ENCODE assay signal across 8 mouse cellular contexts in genomic region chr3:152401964-152402670, GRCm38 (mm10). TPM values are rescaled to one million over a fixed set of nuclear protein-coding genes. Genes with fewer than 3 reads are reported as not detected.
DNase-seq lines count a peak whose midpoint lies in the region; ATAC-seq and TF ChIP-seq lines count a peak whose summit lies in the region.

No protein-coding gene starts in this region.

- 56% methylated on average over 7 of the region's 7 CpGs for WGBS in kidney, embryonic 16.5 days
- 83% methylated on average over 7 of the region's 7 CpGs for WGBS in hindbrain, embryonic 16.5 days

- 0 out of 2 replicates have a peak overlapping the region, but pooled peaks have one; percentile 4 for H3K4me2 ChIP-seq in kidney, embryonic 16.5 days (replicated peaks; ENCODE audit: low read depth, low read length)
- H3K4me2 ChIP-seq in myocyte (ENCODE audit: low read depth): peak overlapping the region; percentile 70
- no peak overlapping the region for H3K4me2 ChIP-seq in hindbrain, embryonic 16.5 days (ENCODE audit: low read length)

- H3K9me3 ChIP-seq in kidney, embryonic 16.5 days (ENCODE audit: low read length): no peaks in the 10 kb centered on the region
- H3K9me3 ChIP-seq in hindbrain, embryonic 16.5 days (ENCODE audit: control insufficient read depth, low read length): no peaks in the 10 kb centered on the region

- peak; percentile 54 for DNase-seq in layer of hippocampus, adult 9-11 months
- no peak for DNase-seq in layer of hippocampus, postnatal 14 days (ENCODE audit: low spot score in 2 of 2)
- peak; percentile 41 for DNase-seq in R1 (ENCODE audit: low read depth, low spot score)
- DNase-seq in gastrocnemius, postnatal 10 days: peak; percentile 15
- no peak for DNase-seq in cerebellum, postnatal 4 days (ENCODE audit: low spot score in 2 of 2)

- peak overlapping the region; percentile 73 for H3K27ac ChIP-seq in kidney, embryonic 16.5 days (ENCODE audit: low read length)
- no peak overlapping the region for H3K27ac ChIP-seq in hindbrain, embryonic 16.5 days (ENCODE audit: low read depth, low read length)

- ATAC-seq in kidney, embryonic 16.5 days (ENCODE audit: low FRiP score, low TSS enrichment): peak; percentile 68
- ATAC-seq in hindbrain, embryonic 16.5 days: no peak

- H3K9ac ChIP-seq in kidney, embryonic 16.5 days (replicated peaks; ENCODE audit: low read length): no peak overlapping the region
- no peak overlapping the region for H3K9ac ChIP-seq in hindbrain, embryonic 16.5 days (ENCODE audit: low read depth, low read length)

- peaks cover 40% of the 10 kb centered on the region for H3K4me1 ChIP-seq in kidney, embryonic 16.5 days (ENCODE audit: insufficient read depth, low read length)
- peaks cover 10% of the 10 kb centered on the region for H3K4me1 ChIP-seq in hindbrain, embryonic 16.5 days (ENCODE audit: control insufficient read depth, insufficient read depth, low read depth, low read length)

- no peak for TF ChIP-seq POLR2A in myocyte (IDR thresholded peaks at IDR 0.05; ENCODE audit: insufficient read length, low read depth)

- no peak overlapping the region for H3ac ChIP-seq in myocyte (ENCODE audit: control insufficient read depth, insufficient read length)

- H3K79me2 ChIP-seq in myocyte (ENCODE audit: control insufficient read depth, insufficient read depth): peaks cover 99% of the 10 kb centered on the region

- no peak overlapping the region for H3K4me3 ChIP-seq in kidney, embryonic 16.5 days (ENCODE audit: low read length)
- H3K4me3 ChIP-seq in myocyte: no peak overlapping the region
- no peak overlapping the region for H3K4me3 ChIP-seq in hindbrain, embryonic 16.5 days (ENCODE audit: low read length)

- no peaks in the 10 kb centered on the region for H3K36me3 ChIP-seq in kidney, embryonic 16.5 days (ENCODE audit: insufficient read depth, low read length)
- peaks cover 5% of the 10 kb centered on the region for H3K36me3 ChIP-seq in myocyte (ENCODE audit: control insufficient read depth, insufficient read depth)
- no peaks in the 10 kb centered on the region for H3K36me3 ChIP-seq in hindbrain, embryonic 16.5 days (ENCODE audit: control insufficient read depth, insufficient read depth, low read length)

- no peaks in the 10 kb centered on the region for H3K27me3 ChIP-seq in kidney, embryonic 16.5 days (ENCODE audit: insufficient read depth, low read length)
- no peaks in the 10 kb centered on the region for H3K27me3 ChIP-seq in myocyte (ENCODE audit: control insufficient read depth, insufficient read depth, insufficient read length)
- no peaks in the 10 kb centered on the region for H3K27me3 ChIP-seq in hindbrain, embryonic 16.5 days (replicated peaks; ENCODE audit: control insufficient read depth, insufficient read depth, low read length)

TF ChIP-seq in myocyte, 11 proteins besides CTCF, POLR2A, EP300 and RAD21:
- TF ChIP-seq MYOD1 (IDR thresholded peaks at IDR 0.05; ENCODE audit: control insufficient read depth in 1 of 3, insufficient read length in 2 of 3, low read depth in 2 of 3): no peak
- peak; percentile 80 for TF ChIP-seq CEBPB (IDR thresholded peaks at IDR 0.05; ENCODE audit: insufficient read depth, poor library complexity, severe bottlenecking)
- TF ChIP-seq USF1 (IDR thresholded peaks at IDR 0.05; ENCODE audit: low read depth): peak; percentile 82
- peak; percentile 65 for TF ChIP-seq MAX (IDR thresholded peaks at IDR 0.05; ENCODE audit: low read depth)
- TF ChIP-seq E2F4 (IDR thresholded peaks at IDR 0.05; ENCODE audit: insufficient read depth): no peak

RNA-seq across cellular contexts. Expression of gene Zzz3, which starts 6.8 kb away (rescaled TPM):
- total RNA-seq in layer of hippocampus, postnatal 14 days (2021): 10 to 100 TPM; 34.8 to 37.3 TPM
- total RNA-seq in gastrocnemius, postnatal 10 days (2021): 10 to 100 TPM; 18.2 to 26.8 TPM
- polyA plus RNA-seq in kidney, embryonic 16.5 days (2015; fragmentation: Nextera tagmentation; extraction: Ambion mirVana): 50.3 and 54.5 TPM in 2 replicates
- 6.6 TPM for polyA plus RNA-seq in myocyte (2012; fragmentation: generic; extraction: Trizol)
- polyA plus RNA-seq in hindbrain, embryonic 16.5 days (2015; fragmentation: Nextera tagmentation; extraction: Ambion mirVana): 23.4 and 24.8 TPM in 2 replicates

RNA-seq across cellular contexts. Expression of gene Usp33, which starts 55.8 kb away (rescaled TPM):
- total RNA-seq in layer of hippocampus, postnatal 14 days (2021): 100 to 1,000 TPM; 110 to 112 TPM
- 10 to 100 TPM; 23.2 to 26.3 TPM for total RNA-seq in gastrocnemius, postnatal 10 days (2021)
- 45.7 and 46.2 TPM in 2 replicates for polyA plus RNA-seq in kidney, embryonic 16.5 days (2015; fragmentation: Nextera tagmentation; extraction: Ambion mirVana)
- polyA plus RNA-seq in myocyte (2012; fragmentation: generic; extraction: Trizol): 7.9 TPM
- 82.4 and 91.2 TPM in 2 replicates for polyA plus RNA-seq in hindbrain, embryonic 16.5 days (2015; fragmentation: Nextera tagmentation; extraction: Ambion mirVana)

Comparison
In these comparisons a context has a peak if more than half of its experiments do, and no peak if none do; other contexts are left out.
1. DNase-seq: peak in layer of hippocampus, adult 9-11 months (single experiment), R1 (single experiment) and gastrocnemius, postnatal 10 days (single experiment); none in layer of hippocampus, postnatal 14 days (0 of 2) and cerebellum, postnatal 4 days (0 of 2).